Mouse (Mus musculus): ENCODE results near the gene Serpina3i.

Gene Serpina3i

DNA sequence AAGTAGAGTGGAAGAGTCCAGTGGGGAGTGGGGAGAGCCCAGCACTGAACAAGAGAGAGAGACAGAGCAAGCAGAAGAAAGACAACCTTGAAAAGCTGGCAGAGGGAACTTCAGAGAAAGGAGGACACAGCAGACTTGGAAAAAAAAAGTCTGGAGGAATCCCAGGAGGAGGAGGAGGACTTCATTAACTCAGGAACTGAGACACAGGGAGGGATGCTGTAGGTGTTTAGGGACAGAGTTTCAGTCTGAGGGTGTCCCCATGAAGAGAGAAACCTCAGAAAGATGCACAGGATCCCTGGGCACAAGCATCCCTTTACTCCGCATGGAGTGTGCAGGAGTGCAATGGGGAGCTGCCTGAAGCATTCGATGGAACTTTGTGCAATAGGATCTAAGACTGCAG is 35.1 kb downstream of the Serpina3i start:
- no peak for DNase-seq

DNA sequence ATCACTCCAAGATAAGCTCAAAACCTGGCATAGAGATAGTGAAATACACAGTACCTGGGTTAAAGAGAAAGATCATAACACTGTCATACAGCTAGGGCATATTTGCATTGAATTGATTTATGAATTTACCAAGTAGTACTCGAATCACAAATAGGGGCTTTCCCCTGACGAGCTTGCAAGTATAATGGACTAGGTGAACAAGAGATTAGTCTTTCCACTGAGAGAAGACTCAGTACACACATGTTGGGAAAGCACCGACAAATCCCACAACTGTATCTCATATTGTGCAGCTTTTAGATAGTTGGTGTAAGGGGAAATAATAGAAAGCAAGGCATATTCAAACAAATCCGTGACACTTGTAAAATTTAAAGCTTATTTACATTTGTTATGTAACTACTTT is 43.1 kb downstream of the Serpina3i start:
- DNase-seq = no peak

DNA sequence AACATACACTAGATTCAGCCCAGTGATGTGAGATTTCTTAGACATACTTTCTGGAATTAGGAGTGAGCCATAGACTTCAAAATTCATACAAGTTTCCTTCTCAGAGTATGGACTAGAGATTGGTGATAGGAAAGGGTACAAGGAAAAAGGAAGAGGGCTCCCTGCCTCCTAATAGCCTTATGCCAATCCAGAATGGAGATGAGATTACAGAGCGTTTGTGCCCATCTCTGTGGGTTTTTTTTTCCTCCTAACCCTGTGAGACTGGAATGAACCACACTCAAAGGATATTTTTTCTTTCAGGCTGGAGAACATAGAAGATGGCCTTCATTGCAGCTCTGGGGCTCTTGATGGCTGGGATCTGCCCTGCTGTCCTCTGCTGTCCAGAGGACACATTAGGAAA is 51.3 kb downstream of the Serpina3i start, which contains the start of gene Serpina3j:
Serpina3j (plus strand) TSS at position 301 of the 400 bp plus-strand sequence.
- DNase-seq = no peak

Measured in heart, adult 11 months (tissue).